Mouse (Mus musculus) bone marrow, adult 2 months (tissue): ENCODE data around the gene Cacnb2. TPM values are rescaled to one million over a fixed set of nuclear protein-coding genes. Genes with fewer than 3 reads are reported as not detected.

Experiments used
- H3K27ac ChIP-seq: fragments of 200-500 bp; 2 replicates; pipeline ENCODE4 v1.5.1; 2012; ENCODE audit warnings: low read depth, mild to moderate bottlenecking, control low read depth, inconsistent platforms, low read length; ENCODE audit not compliant: control insufficient read depth, poor library complexity, insufficient read depth
- H3K4me1 ChIP-seq: fragments of 200-500 bp; 2 replicates; pipeline ENCODE4 v1.6.1; 2011; ENCODE audit warnings: low read length; ENCODE audit not compliant: control insufficient read depth, insufficient read depth
- H3K4me3 ChIP-seq: fragments of 200-500 bp; replicated peaks from 2 replicates; pipeline ENCODE3; 2011; ENCODE audit warnings: mild to moderate bottlenecking, low read depth, low read length, control low read depth; ENCODE audit not compliant: control insufficient read depth
- CTCF ChIP-seq: fragments of 200-500 bp; IDR thresholded peaks from 2 replicates; pipeline ENCODE4 v1.5.1; 2011; ENCODE audit warnings: low read length, control low read depth; ENCODE audit not compliant: control insufficient read depth, insufficient read depth
- POLR2A ChIP-seq: fragments of 200-500 bp; IDR thresholded peaks from 2 replicates; pipeline ENCODE4 v1.6.1; 2011; ENCODE audit warnings: low read depth, mild to moderate bottlenecking, control low read depth, low read length, borderline replicate concordance; ENCODE audit not compliant: control insufficient read depth
- WGBS: fragments of 180-500 bp; shearing (Covaris S2); methylation state at CpG from one replicate; pipeline ENCODE4 v1.1.7; 2018; 5-methylcytosine and 5-hydroxymethylcytosine counted together
- polyA plus RNA-seq: library from polyadenylated mRNA; stranded (reverse); fragments of >200 nt; gene quantifications from 2 replicates; pipeline ENCODE4 v1.2.4, GENCODE M21; 2011; ENCODE audit warnings: low replicate concordance; ENCODE audit not compliant: missing spikeins, insufficient read depth, insufficient read length

Gene Cacnb2
- polyA plus RNA-seq, 1 experiment, result 0.65 TPM

GRCm38 (mm10) chr2:14907124-14907925, 304.4 kb downstream of the Cacnb2 start:
- H3K4me1 ChIP-seq, result no peaks in the 10 kb centered on the region
- 73% methylated on average over 10 of the region's 10 CpGs for WGBS
- no peak overlapping the region for H3K27ac ChIP-seq
- no peak overlapping the region for H3K4me3 ChIP-seq
- no peak for TF ChIP-seq POLR2A
- no peak for TF ChIP-seq CTCF

GRCm38 (mm10) chr2:14917585-14918247, 314.8 kb downstream of the Cacnb2 start:
- no peak for TF ChIP-seq POLR2A
- TF ChIP-seq CTCF, result no peak
- H3K27ac ChIP-seq, result no peak overlapping the region
- H3K4me3 ChIP-seq, result no peak overlapping the region
- no peaks in the 10 kb centered on the region for H3K4me1 ChIP-seq
- WGBS, result 88% methylated on average over 3 of the region's 3 CpGs

GRCm38 (mm10) chr2:14929866-14930265, 327.0 kb downstream of the Cacnb2 start:
- no peak overlapping the region for H3K4me3 ChIP-seq
- H3K27ac ChIP-seq, result no peak overlapping the region
- TF ChIP-seq POLR2A (no peak), CTCF (no peak)
- WGBS, result 86% methylated on average over 3 of the region's 3 CpGs
- H3K4me1 ChIP-seq, result no peaks in the 10 kb centered on the region

GRCm38 (mm10) chr2:14931968-14932367, 329.1 kb downstream of the Cacnb2 start:
- TF ChIP-seq CTCF (no peak), POLR2A (no peak)

GRCm38 (mm10) chr2:14936492-14936891, 333.6 kb downstream of the Cacnb2 start:
- H3K4me1 ChIP-seq, result no peaks in the 10 kb centered on the region
- H3K27ac ChIP-seq, result no peak overlapping the region
- WGBS, result 87% methylated on average over 8 of the region's 8 CpGs
- no peak overlapping the region for H3K4me3 ChIP-seq
- TF ChIP-seq CTCF, result no peak
- no peak for TF ChIP-seq POLR2A

More at GRCm38 (mm10) chr2:14931968-14932367, 329.1 kb downstream of the Cacnb2 start:
- 87% methylated on average over 2 of the region's 2 CpGs for WGBS
- no peak overlapping the region for H3K4me3 ChIP-seq
- no peaks in the 10 kb centered on the region for H3K4me1 ChIP-seq
- no peak overlapping the region for H3K27ac ChIP-seq

GRCm38 (mm10) chr2:14942261-14942660, 339.4 kb downstream of the Cacnb2 start:
- no peak overlapping the region for H3K27ac ChIP-seq
- no peaks in the 10 kb centered on the region for H3K4me1 ChIP-seq
- no peak for TF ChIP-seq POLR2A
- TF ChIP-seq CTCF, result no peak
- WGBS, result 81% methylated on average over 4 of the region's 4 CpGs
- H3K4me3 ChIP-seq, result no peak overlapping the region

GRCm38 (mm10) chr2:14943691-14944357, 340.9 kb downstream of the Cacnb2 start:
- 26% methylated on average over 3 of the region's 3 CpGs for WGBS
- Histone ChIP-seq H3K27ac (no peak overlapping the region), H3K4me1 (no peaks in the 10 kb centered on the region), H3K4me3 (no peak overlapping the region)
- TF ChIP-seq CTCF (no peak), POLR2A (no peak)

- TF ChIP-seq POLR2A (no peak), CTCF (no peak)
- no peaks in the 10 kb centered on the region for H3K4me1 ChIP-seq
- 73% methylated on average over 2 of the region's 2 CpGs for WGBS
Observed at GRCm38 (mm10) chr2:14953090-14953489, 350.2 kb downstream of the Cacnb2 start.

More at GRCm38 (mm10) chr2:14953090-14953489, 350.2 kb downstream of the Cacnb2 start:
- no peak overlapping the region for H3K4me3 ChIP-seq
- no peak overlapping the region for H3K27ac ChIP-seq
